Mouse (Mus musculus) adrenal gland, postnatal 10 days (tissue): ENCODE data around the gene Olfr493. TPM values are rescaled to one million over a fixed set of nuclear protein-coding genes. Genes with fewer than 3 reads are reported as not detected.

ENCODE experiments used
- DNase-seq: peaks from one replicate; pipeline ENCODE4 v3.0.0; 2021; ENCODE audit warnings: mixed read lengths
- long read RNA-seq, 2 experiments: library from polyadenylated mRNA; stranded (forward); transcript quantifications; one replicate each; pipeline ENCODE4 v2.0.0; 2021
- total RNA-seq, 2 experiments: library from RNA; stranded (reverse); gene quantifications; 2 replicates each; pipeline ENCODE4 v1.2.3; 2021

Gene Olfr493
- not detected for total RNA-seq
- long read RNA-seq, experiment 1 = 0 reads
- long read RNA-seq, experiment 2 = 0 reads

- DNase-seq = no peak
These were observed at the start of gene Olfr493 for GRCm38 (mm10) chr7:108346879-108347278. Olfr493 (minus strand) TSS chr7:108346979.

GRCm38 (mm10) chr7:108392867-108393266 is 46.1 kb upstream of the Olfr493 start, which contains the start of gene Olfr495:
Olfr495 (plus strand) TSS chr7:108393167.
- no peak for DNase-seq

DNA sequence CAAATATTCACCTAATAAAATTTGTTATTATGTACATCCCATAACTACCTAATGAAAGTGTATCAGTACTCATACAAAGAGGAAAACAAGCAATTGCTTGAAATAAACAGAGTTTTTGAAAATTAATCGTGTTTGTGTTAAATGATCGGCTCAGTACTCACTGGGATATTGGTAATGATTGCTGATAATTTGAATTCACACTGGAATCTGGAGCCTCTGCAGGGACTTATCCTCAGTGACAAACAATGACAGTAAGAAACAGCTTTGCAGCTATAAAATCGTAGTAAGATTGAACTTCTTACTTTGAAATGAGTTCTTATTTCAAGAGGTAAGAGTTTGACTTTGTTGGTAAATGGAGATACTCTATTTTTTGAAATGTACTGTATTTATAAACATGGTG is 18.3 kb upstream of the Olfr493 start, which contains the start of gene Olfr494:
TSS of gene Olfr494 (plus strand) at position 301 of the 400 bp plus-strand sequence.
- DNase-seq = no peak

DNA sequence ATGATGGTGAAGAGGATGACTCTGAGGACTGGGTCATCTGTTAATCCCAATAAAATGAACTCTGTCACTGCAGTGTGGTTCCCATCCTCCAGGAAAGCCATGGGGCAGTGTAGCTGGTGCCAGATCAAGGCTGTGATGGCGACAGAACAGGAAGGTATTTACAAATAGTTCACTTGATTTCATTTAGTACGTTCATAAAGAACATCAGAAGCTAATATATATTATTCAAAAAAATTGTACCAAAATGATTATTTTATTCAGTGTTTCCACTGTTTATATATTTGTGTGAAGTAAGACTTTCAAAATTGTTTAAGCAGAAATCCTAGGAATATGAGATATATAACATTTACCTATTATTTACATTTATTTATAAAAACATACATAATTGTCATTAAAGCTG is 23.2 kb downstream of the Olfr493 start, which contains the start of gene Olfr492:
TSS of gene Olfr492 (minus strand) at position 101 of the 400 bp plus-strand sequence.
- no peak for DNase-seq

DNA sequence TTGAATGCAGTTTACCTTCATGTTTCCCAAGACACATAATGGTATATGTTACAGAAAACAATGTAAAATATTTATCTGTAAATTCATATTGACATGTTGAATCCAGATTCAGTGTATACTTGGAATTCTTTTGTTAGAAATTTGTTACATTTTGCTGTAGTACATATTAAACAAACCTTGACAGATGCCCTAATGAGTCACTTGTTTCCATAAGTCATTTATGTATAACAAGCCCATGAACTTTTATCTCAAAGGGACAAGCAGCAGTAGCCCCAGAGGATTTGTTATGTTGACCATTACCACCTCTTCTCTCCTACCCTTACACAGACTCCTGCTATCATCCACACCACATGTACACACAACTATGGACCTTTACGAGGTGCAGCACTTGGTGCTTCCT is 33.6 kb downstream of the Olfr493 start, which contains the start of gene Olfr491:
TSS of gene Olfr491 (plus strand) at position 301 of the 400 bp plus-strand sequence.
- no peak for DNase-seq

Other genes with a start within 250 kb of the Olfr493 start
- gene Olfr482, start 249.4 kb downstream of the Olfr493 start, total RNA-seq = 1 to 10 TPM; 1.7 TPM
- gene Olfr483, start 246.1 kb downstream of the Olfr493 start, total RNA-seq = not detected
- gene Olfr484, start 219.5 kb downstream of the Olfr493 start, total RNA-seq = not detected
- gene Olfr485, start 187.1 kb downstream of the Olfr493 start, total RNA-seq = not detected
- gene Olfr486, start 174.2 kb downstream of the Olfr493 start, total RNA-seq = not detected
- gene Olfr487, start 132.3 kb downstream of the Olfr493 start, total RNA-seq = not detected
- not detected for gene Olfr488, start 88.6 kb downstream of the Olfr493 start, total RNA-seq
- gene Olfr490, start 58.0 kb downstream of the Olfr493 start, total RNA-seq = not detected
- gene Olfr491, start 33.5 kb downstream of the Olfr493 start, total RNA-seq = not detected
- gene Olfr492, start 23.3 kb downstream of the Olfr493 start, total RNA-seq = not detected
- gene Olfr494, start 18.4 kb upstream of the Olfr493 start, total RNA-seq = not detected
- gene Olfr495, start 46.2 kb upstream of the Olfr493 start, total RNA-seq = not detected
- not detected for gene Olfr497, start 73.4 kb upstream of the Olfr493 start, total RNA-seq
- not detected for gene Olfr498, start 118.3 kb upstream of the Olfr493 start, total RNA-seq
- not detected for gene Olfr502, start 178.1 kb upstream of the Olfr493 start, total RNA-seq
- not detected for gene Olfr503, start 197.5 kb upstream of the Olfr493 start, total RNA-seq
- not detected for gene Olfr504, start 218.8 kb upstream of the Olfr493 start, total RNA-seq